Mouse (Mus musculus): ENCODE data around the gene Ipp.
A peak's percentile ranks its signal among the peaks of the same experiment; 100 is the strongest.

- TF ChIP-seq ZKSCAN1 (IDR thresholded peaks at IDR 0.05; ENCODE audit: low read depth, low read length) (no peak), UBTF (IDR thresholded peaks at IDR 0.05; ENCODE audit: borderline replicate concordance, insufficient read depth, low read depth, low read length) (no peak), GATA1 (IDR thresholded peaks at IDR 0.05; ENCODE audit: low read depth, low read length) (no peak), EP300 (IDR thresholded peaks at IDR 0.05; ENCODE audit: low read depth in 1 of 2, low read length in 2 of 2) (no peak), ELF1 (IDR thresholded peaks at IDR 0.05; ENCODE audit: low read depth, low read length) (peak; percentile 93), CTCF (IDR thresholded peaks at IDR 0.05 in 2 of 3, conservative IDR thresholded peaks at IDR 0.05 in 1 of 3; ENCODE audit: control insufficient read depth in 1 of 3, insufficient read depth in 1 of 3, low read depth in 2 of 3, low read length in 3 of 3, poor library complexity in 1 of 3, severe bottlenecking in 1 of 3) (no peak), SIN3A (IDR thresholded peaks at IDR 0.05; ENCODE audit: low read length) (peak; percentile 95), MAFK (IDR thresholded peaks at IDR 0.05; ENCODE audit: borderline replicate concordance, low read depth, low read length) (no peak), MAX (IDR thresholded peaks at IDR 0.05; ENCODE audit: low read length) (peak; percentile 84), HCFC1 (IDR thresholded peaks at IDR 0.05; ENCODE audit: low read depth, low read length) (peak; percentile 94), POLR2A (IDR thresholded peaks at IDR 0.05; ENCODE audit: control insufficient read depth in 1 of 2, insufficient read depth in 1 of 2, low read depth in 1 of 2, low read length in 2 of 2, poor library complexity in 1 of 2) (peak; percentile 63 to 92; a peak in 3 of 4 replicates), KAT2A (conservative IDR thresholded peaks at IDR 0.05; ENCODE audit: low read depth, low read length) (no peak; the same call in 1 of the 2 replicates), ZNF384 (IDR thresholded peaks at IDR 0.05; ENCODE audit: low read depth, low read length) (no peak)
These were observed 48.3 kb downstream of the Ipp start, which contains the start of gene Tmem69 for GRCm38 (mm10) chr4:116555413-116556300.
